Mouse (Mus musculus) erythroblast, embryonic 14.5 days (primary cell): ENCODE measurements around the gene Anp32a.

Experiments used
- GATA1 ChIP-seq: IDR thresholded peaks from 2 replicates; pipeline ENCODE4 v1.6.1; 2012; ENCODE audit warnings: low read length, inconsistent platforms, mixed read lengths
- TAL1 ChIP-seq: IDR thresholded peaks from 3 replicates; pipeline ENCODE4 v1.6.1; 2012; ENCODE audit warnings: low read length, inconsistent platforms, mixed read lengths

GRCm38 (mm10) chr9:62373222-62374123, 32.4 kb downstream of the Anp32a start:
- TF ChIP-seq GATA1: no peak
- TF ChIP-seq TAL1: no peak
